Mouse (Mus musculus) heart, adult 8-10 months (tissue): Measurements from ENCODE around the gene Slc9a7. TPM values are rescaled to one million over a fixed set of nuclear protein-coding genes. Genes with fewer than 3 reads are reported as not detected.

Experiments
- DNase-seq: peaks from one replicate; pipeline ENCODE4 v3.0.0; 2022; ENCODE audit warnings: low spot score
- total RNA-seq, 4 experiments: library from RNA; stranded (reverse); gene quantifications; 2 replicates each; pipeline ENCODE4 v1.2.4; 2022

The Slc9a7 gene
- total RNA-seq, 4 experiments from 2014 or later: 2.9 to 4.8 (median 3.4) TPM

GRCm38 (mm10) chrX:20157519-20157918 lies 134.1 kb downstream of the Slc9a7 start:
- peak; percentile 48 for DNase-seq

GRCm38 (mm10) chrX:20129466-20129865 lies 162.1 kb downstream of the Slc9a7 start:
- peak; percentile 27 for DNase-seq

- no peak for DNase-seq
These were observed 162.7 kb downstream of the Slc9a7 start for GRCm38 (mm10) chrX:20128951-20129350.

- no peak for DNase-seq
These were observed 166.1 kb downstream of the Slc9a7 start for GRCm38 (mm10) chrX:20125481-20125880.

GRCm38 (mm10) chrX:20117717-20118116 lies 173.9 kb downstream of the Slc9a7 start:
- no peak for DNase-seq

GRCm38 (mm10) chrX:20070196-20070595 lies 221.4 kb downstream of the Slc9a7 start:
- DNase-seq: peak; percentile 40

- peak; percentile 44 for DNase-seq
These were observed 225.0 kb downstream of the Slc9a7 start for GRCm38 (mm10) chrX:20066636-20067035.

GRCm38 (mm10) chrX:20061764-20062480 lies 229.7 kb downstream of the Slc9a7 start:
- peak; percentile 9 for DNase-seq

GRCm38 (mm10) chrX:20060769-20061315 lies 230.8 kb downstream of the Slc9a7 start:
- peak; percentile 0 for DNase-seq

GRCm38 (mm10) chrX:20060096-20060768 lies 231.4 kb downstream of the Slc9a7 start:
- DNase-seq: peak; percentile 1

GRCm38 (mm10) chrX:20059381-20059971 lies 232.1 kb downstream of the Slc9a7 start, which contains the start of gene Chst7:
Chst7 (plus strand) TSS chrX:20059560.
- DNase-seq: peak; percentile 81

Other genes with a start within 250 kb of the Slc9a7 start
- 1 to 10 TPM; 2.3 to 3.0 (median 2.8) TPM for gene Chst7, start 232.2 kb downstream of the Slc9a7 start, total RNA-seq
- 10 to 100 TPM in 2 of 4 experiments, 1 to 10 TPM in 2; 8.4 to 12.2 (median 10.1) TPM for gene Rp2, start 72.7 kb upstream of the Slc9a7 start, total RNA-seq
- 1 to 10 TPM; 1.4 to 3.0 (median 1.7) TPM for gene Jade3, start 133.9 kb upstream of the Slc9a7 start, total RNA-seq